Mouse (Mus musculus): ENCODE measurements around the gene Rhof.

Gene Rhof

GRCm38 (mm10) chr5:123148073-123148722 lies 15.7 kb upstream of the Rhof start:
- DNase-seq (ENCODE audit: low read depth, low spot score), result no peak

- DNase-seq (ENCODE audit: low read depth, low spot score), result no peak
Measured at GRCm38 (mm10) chr5:123147569-123147968, 15.1 kb upstream of the Rhof start.

- no peak for DNase-seq (ENCODE audit: low read depth, low spot score)
Measured at GRCm38 (mm10) chr5:123146357-123146756, 13.9 kb upstream of the Rhof start.

GRCm38 (mm10) chr5:123144746-123145590 lies 12.5 kb upstream of the Rhof start:
- DNase-seq (ENCODE audit: low read depth, low spot score), result no peak

GRCm38 (mm10) chr5:123143971-123144745 lies 11.7 kb upstream of the Rhof start:
- no peak for DNase-seq (ENCODE audit: low read depth, low spot score)

- no peak for DNase-seq (ENCODE audit: low read depth, low spot score)
Measured at GRCm38 (mm10) chr5:123143251-123143970, 10.9 kb upstream of the Rhof start.

GRCm38 (mm10) chr5:123142161-123143157 lies 10.0 kb upstream of the Rhof start, which contains the start of gene Setd1b:
Gene Setd1b (plus strand): TSS chr5:123142193.
- no peak for DNase-seq (ENCODE audit: low read depth, low spot score)

GRCm38 (mm10) chr5:123141555-123142160 lies 9.2 kb upstream of the Rhof start:
- no peak for DNase-seq (ENCODE audit: low read depth, low spot score)

- no peak for DNase-seq (ENCODE audit: low read depth, low spot score)
Measured at GRCm38 (mm10) chr5:123140694-123141554, 8.4 kb upstream of the Rhof start.

- no peak for DNase-seq (ENCODE audit: low read depth, low spot score)
Measured at GRCm38 (mm10) chr5:123139722-123140627, 7.5 kb upstream of the Rhof start.

GRCm38 (mm10) chr5:123138953-123139721 lies 6.6 kb upstream of the Rhof start:
- DNase-seq (ENCODE audit: low read depth, low spot score), result no peak

- no peak for DNase-seq (ENCODE audit: low read depth, low spot score)
Measured at GRCm38 (mm10) chr5:123138230-123138911, 5.9 kb upstream of the Rhof start.

GRCm38 (mm10) chr5:123137910-123138229 lies 5.4 kb upstream of the Rhof start:
- no peak for DNase-seq (ENCODE audit: low read depth, low spot score)

GRCm38 (mm10) chr5:123137044-123137909 lies 4.8 kb upstream of the Rhof start:
- no peak for DNase-seq (ENCODE audit: low read depth, low spot score)

GRCm38 (mm10) chr5:123136361-123137043 lies 4.0 kb upstream of the Rhof start:
- DNase-seq (ENCODE audit: low read depth, low spot score), result no peak
